Mouse (Mus musculus) mature B cell (primary cell): ENCODE data around the gene Pld6.

Experiments used
- in situ Hi-C: fragments of 300-500 bp; cut with MboI; formaldehyde crosslinking; loops from 2 replicates; pipeline ENCODE4 v1.14.3; 2019

Pld6 gene

DNA sequence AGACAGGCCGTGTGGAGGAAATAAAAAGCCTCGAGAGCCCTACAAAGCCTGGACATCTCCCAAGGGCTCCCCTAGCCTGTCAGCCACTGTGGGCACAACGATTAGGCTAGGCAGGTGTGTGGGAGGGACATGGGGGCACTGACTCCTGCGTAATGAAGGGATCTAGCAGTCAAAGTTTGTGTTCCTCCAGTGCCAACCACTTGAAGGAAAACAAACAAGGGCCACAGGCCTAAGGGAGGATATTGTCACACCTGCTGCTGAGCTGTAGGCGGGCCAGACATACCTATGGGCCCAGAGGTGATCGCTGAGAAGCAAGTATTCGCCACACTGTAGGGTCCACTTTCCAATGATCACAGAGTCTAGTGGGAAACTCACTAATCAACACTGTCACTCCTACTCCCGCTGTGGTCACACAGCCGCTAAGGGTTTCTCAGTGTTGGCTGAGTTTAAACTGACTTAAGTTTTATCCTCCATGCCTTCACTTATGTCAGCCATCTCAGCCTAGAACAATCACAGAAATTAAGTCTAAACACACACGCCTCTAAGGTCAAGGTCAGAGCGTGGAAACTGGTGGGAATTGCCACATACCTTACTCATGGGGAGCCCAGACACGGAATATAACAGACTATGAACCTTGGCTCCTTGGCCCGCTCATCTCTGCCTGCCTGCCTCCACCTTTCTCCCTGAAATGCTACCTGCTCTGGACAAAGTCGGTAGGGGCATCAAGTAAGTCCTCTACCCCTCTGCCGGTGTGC is 824 bp downstream of the Pld6 start:
- in situ Hi-C loops: no loop called here

DNA sequence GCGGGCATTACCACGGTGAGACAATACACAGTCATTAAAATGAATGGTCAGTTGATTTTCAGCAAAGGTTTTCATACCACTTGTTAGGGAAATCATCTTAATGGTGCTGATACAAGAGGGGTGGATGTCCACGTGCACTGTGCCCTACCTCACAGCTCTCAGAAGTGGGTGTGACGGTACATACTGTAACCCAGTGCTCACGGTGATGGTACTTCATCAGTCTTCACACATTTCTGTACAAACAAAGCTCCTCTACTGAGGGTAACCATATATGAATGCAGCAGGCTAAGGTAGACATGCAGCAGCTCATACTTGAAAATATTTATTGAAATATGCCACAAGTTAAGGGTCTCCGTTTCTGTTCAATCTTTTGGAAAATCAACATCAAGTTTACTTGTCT is 3.9 kb downstream of the Pld6 start:
- in situ Hi-C loops: no loop called here

DNA sequence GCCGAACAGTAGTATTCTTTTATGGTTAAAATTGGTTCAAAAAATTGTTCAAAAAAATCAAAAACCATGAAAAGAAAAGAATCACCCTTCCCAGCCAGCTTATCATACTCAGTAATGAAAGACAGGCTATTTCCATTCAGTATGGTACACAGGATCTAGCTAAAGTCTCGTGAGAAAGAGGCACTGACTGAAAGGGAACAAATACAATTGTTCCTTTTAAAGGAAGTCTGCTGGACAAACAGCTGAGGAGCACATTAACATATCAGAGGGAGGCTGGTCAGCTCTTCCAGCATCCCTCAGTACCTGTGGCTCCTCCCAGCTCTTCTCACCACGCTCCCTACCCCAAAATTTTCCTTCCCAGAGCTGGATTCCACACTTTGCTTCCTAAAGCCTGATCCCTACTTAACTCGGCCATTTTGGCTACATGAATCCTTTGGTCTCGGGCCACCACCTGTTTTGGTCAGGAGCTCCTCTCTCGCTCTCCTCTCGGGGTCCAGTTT is 5.3 kb downstream of the Pld6 start:
- in situ Hi-C loops: no loop called here

DNA sequence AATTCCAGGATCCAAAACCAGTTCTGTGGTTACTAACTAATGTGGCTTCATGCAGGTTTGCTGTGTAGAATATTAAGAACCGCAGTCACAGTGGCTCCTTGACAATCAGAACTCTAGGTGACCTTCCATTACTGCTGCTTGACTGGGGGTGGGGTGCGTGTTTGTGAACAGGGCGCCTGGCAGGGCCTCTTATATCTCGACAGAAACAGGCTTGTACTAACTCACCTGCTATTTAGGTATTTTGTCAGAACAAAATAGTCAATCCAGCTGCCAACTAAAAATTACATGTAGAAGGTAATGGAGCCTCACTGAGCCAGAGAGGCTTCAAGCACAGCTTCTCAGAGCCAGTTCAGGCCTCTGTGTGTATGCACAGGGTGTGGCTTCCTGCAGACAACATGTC is 7.2 kb downstream of the Pld6 start:
- in situ Hi-C loops: no loop called here

DNA sequence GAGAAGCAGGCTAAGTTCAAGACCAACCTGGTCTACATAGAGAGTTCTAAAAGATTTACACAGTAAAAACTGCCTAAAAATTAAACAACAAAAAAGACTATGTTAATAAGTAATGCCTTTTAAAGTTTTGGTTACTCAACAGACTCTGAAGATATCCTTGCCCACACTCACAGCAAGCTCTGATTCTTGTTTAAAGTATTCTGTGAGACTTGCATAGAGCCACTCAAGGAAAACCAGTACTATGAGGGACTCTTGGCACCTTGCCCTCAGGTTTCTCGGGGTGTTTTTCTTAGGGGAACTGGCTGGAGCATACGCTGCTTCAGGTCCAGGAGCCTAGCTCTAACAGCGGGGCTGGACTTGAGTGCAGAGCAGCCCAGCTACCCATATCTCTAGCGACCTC is 8.0 kb downstream of the Pld6 start:
- in situ Hi-C loops: no loop called here

DNA sequence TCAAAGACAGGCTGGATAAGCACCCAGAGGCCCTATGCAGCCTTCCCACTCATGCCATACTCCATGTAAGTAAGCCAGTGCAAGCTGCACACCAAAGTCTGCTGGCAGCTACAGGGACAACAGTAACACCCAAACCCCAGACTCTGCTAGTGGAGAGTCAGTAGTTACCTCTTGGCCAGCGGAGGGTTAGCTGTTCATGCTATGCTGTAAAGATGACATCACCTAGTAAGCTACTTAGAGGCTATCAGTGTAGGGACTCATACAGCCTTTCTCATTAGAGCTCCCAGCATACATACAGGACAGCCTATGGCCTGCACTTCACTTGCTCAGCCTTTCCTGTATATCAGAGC is 8.6 kb downstream of the Pld6 start:
- in situ Hi-C loops: no loop called here

DNA sequence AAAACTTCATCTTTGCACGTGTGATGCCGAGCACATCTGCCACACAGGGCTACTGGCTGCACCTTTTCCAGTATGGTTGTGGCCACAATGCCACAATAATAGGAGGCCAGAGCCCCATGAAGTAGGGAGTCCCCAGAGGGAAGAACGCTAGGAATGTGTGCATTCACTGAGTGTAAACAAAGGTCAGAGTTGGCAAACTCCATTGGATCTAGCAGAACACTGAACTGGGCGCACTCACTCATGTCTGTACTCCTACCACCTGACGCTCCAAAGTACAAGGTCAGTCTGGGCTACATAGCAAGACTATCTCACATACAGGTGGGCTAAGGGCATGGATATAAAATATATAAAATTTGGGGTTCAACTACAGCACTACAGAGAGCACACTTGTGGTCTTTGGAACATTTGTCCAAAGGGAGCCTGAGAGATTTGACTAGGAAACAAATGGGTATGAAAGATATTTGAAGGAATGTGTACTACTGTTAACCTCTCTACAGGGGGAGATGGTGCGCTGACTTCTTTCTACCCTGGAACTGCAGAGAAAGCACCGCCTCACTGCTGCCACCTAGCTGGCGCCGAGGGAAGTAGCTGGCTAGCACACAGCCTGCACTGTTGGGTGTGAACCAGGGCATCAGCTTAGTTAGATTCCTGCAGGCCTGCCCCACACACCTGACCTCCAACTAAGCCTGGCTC is 9.1 kb downstream of the Pld6 start:
- in situ Hi-C loops: no loop called here

DNA sequence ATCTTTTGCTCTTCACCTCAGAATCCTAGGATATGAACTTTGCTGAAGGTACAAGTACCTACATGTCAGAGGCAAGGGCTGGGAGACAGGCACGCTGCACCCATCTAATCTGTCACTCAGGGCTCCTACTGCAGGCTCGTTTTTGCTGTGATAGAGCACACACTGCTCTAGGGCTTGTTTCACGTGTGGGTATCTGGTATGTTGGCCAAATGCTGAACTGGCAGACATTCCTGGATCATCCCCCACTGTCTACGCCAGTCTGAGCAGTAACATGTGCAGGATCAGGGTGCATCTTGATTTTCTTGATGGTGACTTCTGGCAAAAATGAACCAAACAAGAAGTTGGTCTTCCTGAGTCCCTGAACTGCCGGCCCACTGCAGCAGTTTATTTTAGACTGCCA is 10.2 kb downstream of the Pld6 start:
- in situ Hi-C loops: no loop called here

DNA sequence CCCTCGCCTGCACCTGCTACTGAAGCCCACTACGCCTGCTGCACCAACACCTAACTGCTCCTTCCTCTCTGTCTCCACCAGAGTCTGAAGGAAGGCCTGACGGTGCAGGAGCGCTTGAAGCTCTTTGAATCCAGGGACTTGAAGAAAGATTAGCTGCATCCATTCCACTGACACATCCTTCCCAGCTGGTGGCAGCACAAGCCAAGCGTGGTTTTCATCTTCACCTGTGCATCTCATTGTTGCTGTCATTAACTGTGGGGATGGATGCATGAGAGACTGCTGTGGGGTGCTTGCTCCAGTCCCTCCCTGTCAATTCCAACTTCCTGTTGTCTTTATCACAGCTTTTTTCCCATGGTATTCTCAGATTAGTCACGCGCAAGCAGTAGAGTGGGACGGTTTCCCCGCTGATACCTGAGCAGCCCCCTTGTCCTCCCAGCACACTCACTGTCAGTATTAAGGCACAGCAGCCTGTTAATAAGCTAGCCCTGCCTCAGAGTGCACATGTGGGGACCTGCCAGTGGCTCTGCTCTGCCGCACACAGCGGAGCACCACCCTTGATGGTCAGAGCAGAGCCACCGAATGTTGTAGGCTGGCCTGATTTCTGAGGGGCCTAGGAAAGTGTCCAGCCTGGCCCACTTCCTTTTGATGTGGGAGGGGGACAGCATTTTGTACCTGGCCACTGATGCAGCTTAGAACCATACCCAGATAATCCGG is 11.9 kb downstream of the Pld6 start:
- in situ Hi-C loops: no loop called here

DNA sequence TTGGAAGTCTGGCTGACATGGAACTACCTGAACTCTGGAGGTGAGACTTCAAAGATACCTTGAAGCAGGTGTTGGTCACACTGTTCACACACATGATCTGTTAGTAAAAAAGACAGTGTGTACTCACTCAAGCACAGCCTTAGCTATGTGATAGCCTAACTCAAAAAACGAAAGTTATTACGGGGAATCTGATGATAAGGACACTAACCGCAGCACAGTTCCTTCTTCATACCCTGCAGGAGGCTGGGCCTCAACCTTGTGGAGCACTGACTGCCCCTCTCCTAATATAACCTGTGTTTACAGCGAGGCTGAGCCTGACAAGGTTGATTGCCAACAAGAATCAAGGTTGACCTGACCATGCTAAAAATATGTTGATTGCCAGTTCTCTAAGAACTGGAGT is 12.9 kb downstream of the Pld6 start:
- in situ Hi-C loops: no loop called here

DNA sequence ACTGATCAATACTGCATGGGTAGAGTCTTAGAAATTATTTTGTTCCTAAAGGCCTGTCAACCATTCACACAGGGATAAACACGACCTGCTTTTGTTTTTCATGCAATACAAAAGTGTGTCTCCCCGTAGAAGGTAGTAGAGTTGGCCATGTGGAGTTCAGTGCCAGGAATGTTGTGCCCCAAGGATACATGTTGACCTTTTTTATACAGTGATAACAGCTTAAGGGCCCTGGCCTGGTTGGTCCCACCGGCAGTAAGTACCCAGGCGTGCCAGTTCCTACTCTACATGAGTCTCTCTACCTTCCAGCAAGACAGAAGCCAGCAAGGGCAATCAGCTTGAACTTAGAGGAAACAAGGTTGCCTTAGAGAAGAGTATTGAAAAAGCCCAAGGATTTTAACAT is 14.5 kb downstream of the Pld6 start:
- in situ Hi-C loops: no loop called here

DNA sequence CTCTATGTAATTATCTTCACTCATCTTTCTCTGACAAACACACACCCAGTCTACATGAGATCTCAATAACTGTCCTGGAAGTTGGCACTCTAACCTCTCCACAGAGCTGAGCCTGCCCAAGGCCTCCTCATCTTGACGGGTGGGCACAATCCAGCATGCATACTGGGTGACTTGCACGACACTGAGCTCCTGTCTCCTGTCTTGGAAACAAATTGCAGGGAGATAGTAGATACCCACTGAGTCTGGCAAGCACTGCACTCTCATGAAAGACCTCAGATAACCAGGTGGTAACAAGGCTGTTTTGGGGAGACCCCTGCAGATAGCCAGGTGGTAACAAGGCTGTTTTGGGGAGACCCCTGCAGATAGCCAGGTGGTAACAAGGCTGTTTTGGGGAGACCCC is 15.2 kb downstream of the Pld6 start:
- in situ Hi-C loops: no loop called here

DNA sequence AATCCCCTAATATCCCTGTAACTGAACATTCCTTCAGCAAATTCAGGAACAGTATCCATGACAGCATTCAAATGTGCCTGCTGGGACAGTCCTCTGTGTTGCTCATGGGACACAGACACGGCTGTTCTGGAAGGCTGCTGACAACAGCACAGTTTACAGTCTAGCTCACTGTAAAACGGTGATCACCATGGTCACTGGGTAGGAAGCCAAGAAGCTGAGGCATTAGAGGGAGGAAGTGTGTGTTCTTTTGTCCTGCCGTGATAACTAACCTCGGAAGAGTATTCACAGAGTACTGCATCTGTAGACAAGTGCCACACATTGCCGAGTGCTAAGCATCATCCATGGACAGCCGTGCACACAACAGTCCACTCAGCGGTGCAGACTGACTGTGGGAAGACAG is 16.7 kb downstream of the Pld6 start:
- in situ Hi-C loops: no loop called here

DNA sequence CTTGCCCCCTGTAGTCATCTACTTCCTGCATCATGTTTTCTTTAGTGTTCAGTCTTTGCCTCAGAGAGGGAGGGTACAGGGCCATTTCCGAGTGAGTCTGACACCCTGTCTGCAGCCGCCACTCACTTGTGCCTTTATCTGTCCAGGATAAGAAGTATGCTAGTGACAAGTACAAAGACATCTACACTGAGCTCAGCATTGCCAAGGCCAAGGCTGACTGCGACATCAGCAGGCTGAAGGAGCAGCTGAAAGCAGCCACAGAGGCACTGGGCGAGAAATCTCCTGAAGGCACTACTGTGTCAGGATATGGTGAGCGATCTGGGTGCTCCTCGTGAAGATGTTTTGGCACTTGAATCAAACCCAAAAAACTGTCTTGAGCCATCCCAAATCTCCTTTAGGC is 17.7 kb downstream of the Pld6 start:
- in situ Hi-C loops: no loop called here

DNA sequence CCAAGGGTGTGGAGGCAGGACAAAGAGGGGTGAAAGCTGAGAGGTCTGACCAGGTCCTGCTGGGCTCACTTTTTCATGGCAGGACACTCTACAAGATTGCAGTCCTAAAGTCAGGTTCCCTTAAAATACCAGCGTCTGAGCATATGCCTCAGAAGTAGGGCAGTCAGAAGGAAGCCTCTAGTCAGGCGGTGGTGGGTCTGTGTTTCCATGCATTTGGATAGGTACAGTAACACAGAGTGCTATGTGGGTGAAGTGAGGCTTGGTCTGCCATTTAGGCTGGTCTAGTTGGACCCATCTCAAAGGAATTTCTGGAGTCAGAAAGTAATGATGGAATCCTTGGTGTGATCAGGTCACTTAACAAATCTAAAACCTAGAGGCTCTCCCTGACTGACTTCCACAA is 18.1 kb downstream of the Pld6 start:
- in situ Hi-C loops: no loop called here

DNA sequence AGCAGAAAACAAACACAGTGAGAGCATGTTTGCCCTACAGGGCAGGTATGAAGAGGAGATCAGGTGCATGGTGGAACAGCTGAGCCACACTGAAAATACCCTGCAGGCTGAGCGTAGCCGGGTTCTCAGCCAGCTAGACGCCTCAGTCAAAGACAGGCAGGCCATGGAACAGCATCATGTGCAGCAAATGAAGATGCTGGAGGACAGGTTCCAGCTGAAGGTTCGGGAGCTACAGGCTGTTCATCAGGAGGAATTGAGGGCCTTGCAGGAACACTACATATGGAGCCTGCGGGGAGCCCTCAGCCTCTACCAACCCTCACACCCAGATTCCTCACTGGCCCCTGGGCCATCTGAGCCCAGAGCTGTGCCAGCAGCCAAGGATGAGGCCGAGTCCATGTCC is 26.6 kb downstream of the Pld6 start:
- in situ Hi-C loops: no loop called here

DNA sequence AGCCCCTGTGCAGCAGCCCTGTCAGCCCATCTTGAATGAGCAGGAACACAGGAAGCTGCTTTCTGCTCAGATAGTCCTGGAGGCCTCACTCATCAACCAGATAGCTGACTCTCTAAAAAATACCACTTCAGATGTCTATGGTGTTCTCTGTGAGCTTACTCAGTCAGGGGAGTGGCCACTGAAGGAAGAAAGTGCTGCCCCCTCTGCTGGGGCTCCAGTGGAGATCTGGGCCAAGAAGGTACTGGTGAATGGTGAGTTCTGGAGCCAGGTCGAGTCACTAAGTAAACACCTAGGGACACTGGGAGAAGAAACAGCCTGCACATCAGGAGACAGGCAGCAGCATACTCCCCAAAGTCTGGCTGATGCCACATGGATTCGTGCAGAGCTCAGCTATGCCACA is 27.8 kb downstream of the Pld6 start:
- in situ Hi-C loops: no loop called here

DNA sequence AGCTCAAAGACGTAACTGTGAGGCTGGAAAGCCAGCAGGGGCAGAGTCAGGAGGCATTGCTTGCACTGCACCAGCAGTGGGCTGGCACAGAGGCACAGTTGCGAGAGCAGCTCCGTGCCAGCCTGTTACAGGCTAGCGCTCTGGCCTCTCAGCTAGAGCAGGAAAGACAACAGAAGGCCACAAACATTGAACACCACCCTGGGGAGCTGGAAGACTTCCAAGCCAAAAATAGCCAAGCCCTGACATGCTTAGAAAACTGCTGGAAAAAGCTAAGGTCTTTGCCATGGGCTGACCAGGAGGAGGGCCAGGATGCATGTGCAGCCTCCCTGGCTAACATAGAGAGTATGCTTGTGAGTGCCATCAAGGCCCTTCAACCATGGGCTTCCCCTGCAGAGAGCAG is 28.3 kb downstream of the Pld6 start:
- in situ Hi-C loops: no loop called here

DNA sequence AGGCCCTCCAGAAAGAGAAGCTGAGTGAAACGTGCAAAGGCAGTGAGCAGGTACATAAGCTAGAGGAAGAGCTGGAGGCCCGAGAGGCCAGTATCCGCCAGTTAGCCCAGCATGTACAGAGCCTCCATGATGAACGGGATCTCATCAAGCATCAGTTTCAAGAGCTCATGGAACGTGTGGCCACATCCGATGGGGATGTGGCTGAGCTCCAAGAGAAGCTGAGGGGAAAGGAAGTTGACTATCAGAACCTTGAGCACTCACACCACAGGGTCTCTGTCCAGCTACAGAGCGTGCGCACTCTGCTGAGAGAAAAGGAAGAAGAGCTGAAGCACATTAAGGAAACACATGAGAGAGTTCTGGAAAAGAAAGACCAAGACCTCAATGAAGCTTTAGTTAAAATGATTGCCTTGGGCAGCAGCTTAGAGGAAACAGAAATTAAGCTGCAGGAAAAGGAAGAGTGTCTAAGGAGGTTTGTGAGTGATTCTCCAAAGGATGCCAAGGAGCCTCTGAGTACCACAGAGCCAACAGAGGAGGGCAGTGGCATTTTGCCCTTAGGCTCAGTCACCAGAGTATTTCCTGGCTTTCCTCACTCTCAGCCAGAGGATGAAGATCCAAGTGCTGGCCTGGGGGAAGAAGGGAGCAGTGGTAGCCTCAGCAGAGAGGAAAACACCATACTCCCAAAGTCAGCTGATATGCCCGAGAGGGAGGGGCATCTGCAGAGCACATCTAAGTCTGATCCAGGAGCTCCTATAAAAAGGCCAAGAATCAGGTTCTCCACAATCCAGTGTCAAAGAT is 29.1 kb downstream of the Pld6 start:
- in situ Hi-C loops: no loop called here

DNA sequence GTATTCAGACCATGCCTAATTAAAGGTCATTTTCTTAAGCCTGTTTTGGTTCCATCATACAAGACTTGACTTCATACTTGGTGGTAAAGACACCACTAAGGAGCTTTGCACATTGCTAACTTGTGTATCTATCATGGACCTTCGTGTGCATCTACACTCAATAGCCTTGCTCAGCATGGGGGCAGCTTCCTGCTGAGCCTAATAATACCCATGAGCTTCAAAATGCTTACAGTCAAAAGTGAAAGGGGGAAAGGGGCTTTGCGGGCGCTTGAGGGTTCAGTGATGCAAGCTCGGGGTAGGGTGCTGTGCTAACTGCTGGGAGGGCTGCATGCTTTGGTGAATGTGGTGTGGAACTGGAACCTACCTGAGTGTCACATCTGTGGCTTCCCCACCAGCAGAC is 31.1 kb downstream of the Pld6 start:
- in situ Hi-C loops: no loop called here

DNA sequence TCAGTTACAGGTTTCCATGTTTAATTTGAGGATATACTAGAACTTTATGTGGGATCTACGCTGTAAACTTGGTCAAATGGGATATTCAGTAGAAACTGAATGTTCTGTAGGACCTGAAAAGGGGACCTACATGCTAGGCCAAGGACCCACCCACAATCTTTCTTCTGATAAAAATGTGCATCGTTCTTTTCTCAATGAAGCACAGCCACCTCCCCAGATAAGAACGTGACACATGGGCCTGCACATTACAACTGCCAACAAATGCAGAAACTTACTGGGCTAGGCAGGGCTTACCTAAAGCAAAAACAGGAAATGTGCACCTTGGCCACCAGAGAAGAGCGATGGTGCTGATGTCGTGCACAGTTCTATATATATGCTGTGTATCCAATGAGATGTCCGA is 32.9 kb downstream of the Pld6 start:
- in situ Hi-C loops: no loop called here

DNA sequence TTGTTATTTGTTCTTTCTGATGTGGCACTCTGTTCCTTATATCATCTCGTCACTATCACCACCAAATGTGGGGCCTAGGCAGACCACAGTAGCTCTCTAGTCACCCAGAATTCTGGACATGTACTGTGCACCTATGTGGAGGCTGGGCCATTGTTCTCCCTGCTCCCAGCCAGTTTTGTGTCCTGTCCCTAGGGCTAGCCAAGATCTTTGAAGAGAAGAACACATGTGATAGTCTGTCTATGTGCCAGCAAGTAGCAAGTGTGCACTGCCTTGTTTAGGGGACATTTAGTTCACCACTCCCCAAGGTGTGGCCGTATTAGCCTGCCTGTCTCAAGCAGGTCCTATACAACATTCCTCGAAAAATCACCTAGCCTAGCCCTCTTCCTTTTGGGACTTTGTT is 38.4 kb downstream of the Pld6 start:
- in situ Hi-C loops: no loop called here
